Mouse (Mus musculus) cerebellum, adult 11 months (tissue): ENCODE measurements at regions not wholly inside any gene's neighbourhood (a gene's known extent, or its start where the extent isn't known, plus 50 kb on each side); places are given as distances from the start of the nearest gene placed in this dataset.

ENCODE experiments used
- DNase-seq: peaks from one replicate; pipeline ENCODE4 v3.0.0; 2022

DNA sequence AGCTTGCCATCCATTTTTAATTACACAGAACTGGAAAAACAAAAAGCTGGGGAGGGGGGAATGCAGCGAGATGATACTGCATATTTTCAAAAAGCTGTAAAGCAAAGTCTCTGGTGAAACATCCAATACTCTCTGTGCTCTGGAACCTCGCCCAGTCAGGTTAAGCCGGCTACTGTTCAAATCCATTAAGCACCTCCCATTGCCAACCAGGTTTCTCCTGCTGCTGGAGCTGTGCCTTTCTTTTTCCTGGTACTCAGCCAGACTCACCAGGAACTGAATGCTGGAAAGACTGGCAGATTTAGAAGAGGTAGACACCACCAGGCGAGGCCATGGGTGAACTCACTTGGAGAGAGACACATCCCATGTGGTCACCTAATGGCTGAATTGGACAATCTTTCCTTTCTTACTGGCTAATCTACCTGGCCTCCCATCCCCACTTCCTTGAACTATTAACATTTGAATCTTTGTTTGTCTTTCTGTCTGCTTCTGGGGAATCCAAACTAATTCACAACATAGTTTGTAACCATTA lies 1250.8 kb upstream of the Jmjd1c start:
- DNase-seq, result peak; percentile 80

DNA sequence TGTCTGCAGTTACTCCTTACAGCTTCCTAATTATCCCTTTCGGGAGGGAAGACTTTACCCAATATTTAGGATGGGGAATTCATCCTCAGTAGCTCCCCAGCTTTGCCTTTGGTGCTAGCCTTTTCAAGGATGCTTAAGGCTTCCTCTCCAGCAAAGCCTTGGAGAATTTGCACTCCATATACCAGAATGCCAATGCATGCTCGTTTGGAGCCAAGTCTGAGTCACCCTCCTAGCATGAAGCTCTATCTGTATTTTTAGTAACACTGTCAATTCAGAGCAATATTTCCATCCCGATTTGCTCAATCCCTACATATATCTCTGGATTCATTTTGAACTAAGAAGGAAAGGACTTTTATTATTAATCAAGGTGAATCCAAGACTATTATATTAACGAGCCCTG lies 1249.8 kb upstream of the Jmjd1c start:
- no peak for DNase-seq

DNA sequence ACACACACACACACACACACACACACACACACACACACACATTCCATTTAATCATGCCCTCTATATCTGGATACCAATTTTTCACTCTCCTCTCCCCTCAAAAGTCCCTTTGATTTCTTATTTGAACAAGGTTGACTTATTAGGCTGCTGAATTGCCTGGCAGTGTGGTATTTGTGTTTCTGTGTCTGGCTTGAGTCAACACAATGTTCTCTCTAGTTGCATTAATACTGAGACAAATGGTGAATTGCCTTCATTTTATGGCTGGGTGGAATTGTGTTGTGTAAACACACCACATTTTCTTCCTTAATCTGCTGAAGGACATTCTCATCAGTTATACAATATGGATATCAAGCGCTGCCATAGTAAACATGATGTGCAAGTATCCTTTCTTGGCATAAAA lies 1248.3 kb upstream of the Jmjd1c start:
- DNase-seq, result no peak

DNA sequence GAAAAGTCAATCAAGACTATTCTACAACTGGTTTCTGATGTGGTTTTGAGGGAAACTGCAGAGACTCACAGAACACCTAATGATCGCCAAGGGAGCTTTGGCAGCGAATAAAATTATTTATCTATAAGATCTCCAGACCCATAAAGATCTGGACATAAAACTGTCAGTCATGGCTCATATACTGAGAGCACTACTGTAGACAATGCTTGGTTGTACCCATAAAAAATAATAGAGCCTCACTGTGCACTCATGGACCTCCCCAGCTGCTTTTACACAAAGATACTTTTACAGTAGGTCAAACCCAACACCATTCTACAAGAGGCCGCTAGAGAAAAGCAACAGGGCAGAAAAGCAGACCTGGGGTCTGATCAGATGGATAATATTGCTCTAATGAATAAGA lies 1206.0 kb upstream of the Jmjd1c start:
- no peak for DNase-seq

DNA sequence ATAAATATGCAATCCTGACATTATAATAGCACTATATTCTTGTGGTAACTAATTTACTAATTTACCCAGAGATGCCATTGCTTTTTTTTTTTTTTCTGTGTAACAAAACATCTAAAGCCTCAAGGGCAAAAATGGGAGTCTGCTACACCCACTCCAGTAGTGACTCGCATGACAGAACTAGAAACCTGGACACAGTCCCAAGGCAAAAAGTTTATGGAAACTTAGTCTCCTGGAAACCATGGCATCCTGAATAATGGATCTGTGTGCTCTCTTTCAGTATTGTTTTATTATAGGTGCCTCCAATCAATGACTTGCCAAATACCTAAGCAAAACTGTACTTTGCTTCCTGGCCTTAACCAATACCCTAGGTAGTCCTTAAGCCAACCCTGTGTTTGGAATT lies 1188.4 kb upstream of the Jmjd1c start:
- DNase-seq, result no peak

DNA sequence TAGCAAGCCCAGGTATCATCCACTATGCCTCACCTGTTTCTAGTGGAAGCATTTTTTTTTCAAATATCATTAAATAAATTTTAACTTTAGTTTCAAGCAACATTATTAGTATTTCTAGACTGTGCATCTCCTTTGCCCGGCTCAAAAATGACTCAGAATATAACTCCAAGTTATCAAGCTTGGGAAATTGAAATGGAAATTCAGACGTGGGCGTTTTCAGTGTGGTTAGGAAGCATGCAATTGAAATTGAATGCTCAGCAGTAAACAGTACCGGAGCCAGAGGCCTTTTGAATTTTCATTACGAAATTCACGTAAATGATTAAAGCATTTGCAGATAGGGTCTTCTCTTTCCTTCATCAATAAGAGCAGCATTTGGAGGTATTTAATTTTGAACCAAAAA lies 1183.4 kb upstream of the Jmjd1c start:
- no peak for DNase-seq

DNA sequence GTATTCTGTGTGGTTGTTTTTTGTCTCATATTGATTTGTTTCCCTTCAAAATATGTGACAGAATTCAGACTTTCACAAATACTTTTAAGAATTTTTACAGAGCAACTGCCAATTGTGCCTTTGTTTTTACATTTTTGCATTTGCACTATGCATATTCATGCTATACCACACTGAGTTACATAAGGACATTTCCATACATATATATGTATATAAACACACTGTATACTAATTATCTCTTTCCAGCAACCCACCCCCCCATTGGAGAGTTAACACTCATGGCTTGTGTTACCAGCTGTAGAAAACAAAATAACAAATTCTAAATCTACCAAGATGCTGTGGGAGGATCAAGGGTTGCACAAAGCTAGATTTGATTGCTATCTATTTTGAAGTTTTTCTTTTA lies 1163.8 kb upstream of the Jmjd1c start:
- no peak for DNase-seq

DNA sequence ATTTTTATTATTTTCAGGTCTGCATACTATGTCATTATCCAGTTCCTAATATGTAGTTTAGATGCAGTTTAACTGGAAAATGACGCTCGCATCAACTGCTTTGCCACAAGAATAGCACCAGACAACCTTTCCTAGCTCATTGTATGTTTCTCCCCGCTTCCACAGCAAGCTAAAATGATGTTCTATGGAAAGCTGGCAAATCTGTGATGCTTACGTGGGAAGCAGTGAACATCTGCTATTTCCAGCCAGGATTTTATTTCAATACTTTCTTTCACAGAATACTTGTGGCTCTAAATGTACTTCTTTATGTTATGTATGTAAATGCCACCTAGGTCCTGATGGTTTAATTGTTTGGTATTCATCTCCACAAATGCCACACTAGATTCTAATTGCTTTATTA lies 1147.3 kb upstream of the Jmjd1c start:
- no peak for DNase-seq

DNA sequence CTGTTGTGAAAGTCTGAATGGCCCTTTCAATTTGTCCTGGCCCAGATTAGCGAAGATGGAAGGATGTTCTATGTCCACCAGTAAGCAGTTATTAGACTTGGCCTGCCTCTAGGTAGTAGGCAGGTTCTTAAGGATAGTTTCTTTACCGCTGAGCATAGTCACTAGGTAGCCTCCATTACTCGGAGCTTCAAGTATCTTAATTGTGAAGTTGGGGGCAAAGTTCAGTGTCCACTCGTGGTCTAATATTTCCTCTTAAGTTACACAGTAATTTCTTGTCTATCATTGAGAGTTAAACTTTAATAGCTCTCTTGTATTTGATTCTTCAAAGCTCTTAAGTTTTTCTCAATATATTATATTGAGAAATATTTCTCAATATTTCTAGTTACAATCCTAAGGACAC lies 1133.5 kb upstream of the Jmjd1c start:
- no peak for DNase-seq

DNA sequence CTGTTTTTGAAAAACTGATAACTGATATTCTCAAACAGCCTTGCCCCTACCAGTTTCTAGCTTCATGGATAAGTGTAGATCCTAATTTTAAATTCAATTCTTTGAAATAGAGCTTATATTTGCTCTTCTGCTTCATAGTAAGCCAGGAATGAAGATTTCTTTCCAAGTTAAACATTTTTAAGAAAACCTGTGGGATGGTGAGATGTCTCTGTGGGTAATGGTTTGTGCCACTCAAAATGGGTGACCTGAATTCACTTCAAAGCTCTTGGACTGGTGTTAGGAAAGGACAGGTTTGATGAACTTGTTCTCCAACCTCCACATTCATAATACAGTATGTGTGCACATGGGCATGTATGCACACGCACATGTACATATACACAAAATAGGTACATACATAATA lies 1126.2 kb upstream of the Jmjd1c start:
- DNase-seq, result no peak
